Mouse (Mus musculus) fat pad, adult 2 months (tissue): ENCODE measurements around the gene Cdkn1c.

ENCODE experiments used
- DNase-seq: peaks from one replicate; pipeline ENCODE4 v3.0.0-alpha.2; 2011; ENCODE audit warnings: low read depth, low spot score; ENCODE audit errors: extremely low read depth

Cdkn1c gene

DNA sequence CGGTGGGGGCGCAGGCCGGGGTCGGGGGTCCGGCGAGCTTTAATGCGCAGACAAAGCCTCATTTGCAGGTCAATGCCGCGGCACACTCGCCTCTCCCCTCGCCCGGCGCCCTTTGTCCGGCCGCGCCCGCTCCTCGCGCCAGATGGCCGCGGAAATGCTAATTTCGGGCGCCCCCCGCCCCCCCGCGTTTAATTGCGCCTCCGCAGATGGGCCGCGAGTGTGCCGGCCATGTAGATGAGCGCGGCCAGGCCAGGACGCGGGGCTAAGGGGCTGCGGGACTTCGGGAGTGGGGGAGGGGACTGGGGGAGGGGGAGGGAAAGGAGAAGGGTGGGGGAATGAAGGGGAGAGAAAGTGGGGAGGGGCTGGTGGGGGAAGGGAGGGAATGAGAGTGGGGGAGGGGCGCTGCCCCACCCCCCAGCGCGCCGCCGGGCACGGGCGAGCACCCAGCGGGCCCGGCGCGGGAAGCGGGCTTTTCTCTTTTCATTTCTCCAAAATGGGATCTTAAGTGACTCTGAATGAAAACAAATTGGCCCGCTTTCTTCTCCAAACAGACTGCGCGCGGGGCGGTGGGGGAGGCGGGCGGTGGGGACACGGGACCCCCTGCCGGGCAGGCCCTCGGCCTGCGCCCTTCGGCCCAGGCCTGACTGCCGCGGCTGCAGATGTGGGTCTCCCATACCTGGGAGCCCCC lies 22.8 kb downstream of the Cdkn1c start:
- DNase-seq = no peak

DNA sequence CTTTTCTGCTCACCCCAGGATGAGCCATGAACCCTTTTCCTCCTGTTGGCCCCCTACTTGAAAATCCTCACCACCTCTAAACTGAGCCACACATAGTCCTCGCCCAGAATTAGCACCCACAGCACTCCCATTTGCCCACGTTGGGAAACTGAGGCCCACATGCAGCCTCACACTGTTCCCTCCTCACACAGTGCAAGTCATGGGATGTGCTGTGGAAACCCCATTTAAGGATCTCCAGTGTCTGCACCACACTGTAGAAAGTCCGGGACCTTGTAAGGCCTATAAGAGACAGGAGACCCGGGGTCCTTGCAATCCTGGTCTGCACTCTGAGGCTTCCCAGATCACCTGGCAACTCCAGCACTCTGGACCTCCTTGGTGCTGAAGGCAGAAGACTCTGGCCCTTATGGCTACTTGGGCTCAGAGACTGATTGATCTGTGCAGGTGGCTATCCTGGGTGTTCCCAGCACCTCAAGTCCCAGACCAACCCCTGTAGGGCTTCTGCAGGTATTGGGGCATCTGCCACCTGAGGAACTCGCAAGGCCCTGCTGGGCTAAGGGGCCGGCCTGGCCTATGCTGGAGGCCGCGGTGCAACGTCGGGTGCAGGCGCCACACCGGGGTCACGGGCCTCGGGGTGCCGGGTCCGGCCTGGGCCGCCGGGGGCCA lies 23.5 kb downstream of the Cdkn1c start:
- no peak for DNase-seq

DNA sequence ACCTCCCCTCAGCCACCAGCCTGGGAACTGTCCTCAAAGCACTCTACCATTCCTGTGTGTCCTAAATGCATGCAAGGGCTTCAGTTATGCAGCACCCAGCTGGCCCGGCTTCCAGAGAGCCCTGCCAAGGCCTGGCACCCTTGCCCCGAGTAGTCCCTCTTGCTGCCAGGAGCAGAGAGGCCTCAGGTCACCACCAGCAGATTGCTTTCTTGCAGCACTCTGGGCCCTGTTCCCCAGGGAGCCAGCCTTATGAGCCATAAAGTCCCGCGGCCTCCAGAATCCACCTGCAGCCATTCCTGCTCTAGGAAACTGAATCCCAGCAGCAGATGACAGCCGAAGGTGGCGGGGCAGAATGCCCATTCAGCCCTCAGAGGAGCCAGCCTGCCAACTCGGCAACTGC lies 27.5 kb downstream of the Cdkn1c start:
- DNase-seq = no peak

DNA sequence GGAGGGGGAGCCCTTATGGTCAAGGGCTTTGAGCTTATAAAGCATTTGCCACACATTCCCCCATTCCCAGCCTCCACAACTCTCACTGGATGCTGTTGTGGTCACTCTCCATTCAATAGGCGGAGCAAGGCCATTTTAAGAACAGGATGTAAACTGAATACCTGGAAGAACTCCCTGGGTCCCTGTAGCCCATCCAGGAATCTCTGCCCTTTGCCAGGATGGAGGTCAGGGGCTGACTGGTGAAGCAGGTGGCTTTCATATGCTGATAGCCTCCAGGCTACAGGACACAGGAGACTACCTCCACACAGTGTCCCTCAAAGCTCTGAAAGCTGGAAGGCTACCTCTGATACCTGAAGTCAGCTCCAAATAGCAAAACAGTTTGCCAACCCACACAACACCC lies 28.2 kb downstream of the Cdkn1c start:
- no peak for DNase-seq

DNA sequence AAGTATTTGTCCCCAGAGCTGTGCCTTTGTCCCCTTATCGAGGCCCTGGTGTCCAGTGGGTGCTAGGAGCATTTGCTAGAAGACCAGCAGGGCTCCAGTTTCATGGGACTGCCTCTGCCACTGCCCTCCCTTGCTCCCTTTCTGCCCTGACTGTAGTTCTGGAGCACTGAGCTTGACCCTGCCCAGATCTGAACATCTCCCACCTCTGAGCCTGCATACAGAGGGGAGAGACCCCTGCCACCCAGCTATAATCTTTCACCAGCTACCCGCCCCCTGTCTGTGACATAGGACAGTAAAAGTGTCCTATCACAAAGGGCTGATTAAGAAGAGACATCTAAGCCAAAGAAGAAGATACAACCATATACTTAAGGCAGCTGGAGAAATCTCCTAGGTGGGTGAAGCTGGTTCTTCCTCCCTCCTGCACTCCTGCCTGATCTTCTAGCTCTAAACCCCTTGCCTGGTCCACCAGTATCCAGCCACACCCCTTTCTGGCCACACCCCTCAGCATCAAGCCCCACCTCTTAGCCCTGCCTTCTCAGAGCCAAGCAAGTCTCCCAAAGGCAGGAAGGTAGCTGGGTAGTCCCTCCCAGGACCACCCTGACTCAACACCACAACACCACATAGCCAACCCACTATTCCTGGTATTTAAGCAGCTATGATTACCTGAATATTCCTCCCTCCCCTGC lies 31.9 kb downstream of the Cdkn1c start:
- no peak for DNase-seq

DNA sequence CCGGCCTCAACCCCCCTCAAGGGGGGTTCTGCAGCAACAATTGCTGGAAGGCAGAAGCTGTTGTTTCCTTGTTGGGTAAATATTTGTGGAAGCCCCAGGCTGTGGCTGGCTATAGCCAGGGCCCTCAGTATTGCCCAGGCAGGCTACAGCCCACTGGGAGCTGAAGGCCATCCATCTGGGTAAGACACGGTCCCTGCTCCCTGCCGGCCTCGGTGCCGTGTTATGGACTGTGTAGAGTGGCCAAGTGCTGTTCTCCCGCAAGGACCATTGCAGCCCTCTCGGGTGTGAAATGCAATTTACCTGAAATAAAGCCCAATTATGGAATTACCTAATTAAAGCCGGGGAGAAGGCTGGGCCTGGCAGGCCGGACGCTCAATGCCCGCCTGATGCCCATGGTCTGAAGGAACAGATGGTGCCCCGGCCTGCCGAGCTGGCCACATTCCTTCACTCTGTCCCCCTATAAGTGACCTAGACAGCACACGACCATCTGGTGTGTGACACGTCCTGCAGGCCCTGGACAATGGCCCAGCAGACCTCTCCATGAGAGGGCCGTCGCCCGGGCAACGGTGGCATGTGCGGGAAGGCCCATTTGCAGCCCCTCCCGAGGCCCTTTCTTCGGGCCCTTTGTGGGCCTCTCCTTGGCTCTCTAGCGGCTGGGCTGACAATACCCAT lies 32.6 kb downstream of the Cdkn1c start:
- no peak for DNase-seq

DNA sequence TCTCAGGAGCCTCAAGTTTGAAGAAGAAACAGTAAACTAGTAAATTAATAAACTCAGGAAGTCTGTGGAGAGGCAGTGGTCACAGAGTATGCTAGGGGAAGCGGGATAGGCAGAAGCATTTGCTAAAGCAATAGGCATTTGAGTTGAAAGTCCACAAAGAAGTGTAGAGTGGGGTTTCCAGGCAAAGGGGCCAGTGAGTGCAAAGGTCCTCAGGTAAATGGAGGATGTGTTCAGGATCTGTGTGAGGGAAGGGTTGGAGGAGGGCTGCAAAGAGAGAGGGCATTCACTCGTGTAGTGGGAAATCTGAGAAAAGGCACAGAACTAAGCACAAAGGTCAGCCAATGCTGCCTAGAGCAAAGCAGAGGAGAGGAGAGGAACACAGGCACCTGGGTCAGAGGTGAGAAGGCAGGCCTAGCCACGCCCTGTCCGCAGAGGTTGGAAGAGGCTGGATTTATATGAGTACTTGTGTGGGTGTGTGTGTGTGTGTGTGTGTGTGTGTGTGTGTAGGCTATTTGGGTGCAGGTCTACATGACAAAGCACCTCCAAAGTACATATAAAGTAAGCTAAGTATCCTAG lies 41.2 kb downstream of the Cdkn1c start:
- no peak for DNase-seq

DNA sequence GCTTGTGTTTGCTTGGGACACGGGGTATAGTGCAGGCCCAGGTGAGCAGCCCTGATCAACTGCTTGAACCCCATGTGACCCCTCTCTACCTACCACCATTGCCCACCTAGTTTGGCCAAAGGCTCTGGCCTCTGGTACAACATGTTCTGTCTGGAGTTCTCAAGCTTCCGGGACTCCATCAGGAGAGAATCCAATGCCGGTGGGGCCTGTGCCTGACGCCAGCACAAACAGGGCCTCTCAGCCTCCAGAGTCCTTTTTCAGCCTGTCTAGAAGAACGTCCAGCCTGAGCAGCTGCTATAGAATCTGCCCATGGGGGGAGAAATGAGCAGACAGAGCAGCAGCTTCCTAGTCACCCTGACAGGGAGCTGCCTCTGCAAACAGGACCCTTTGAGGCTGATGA lies 43.0 kb downstream of the Cdkn1c start:
- no peak for DNase-seq

DNA sequence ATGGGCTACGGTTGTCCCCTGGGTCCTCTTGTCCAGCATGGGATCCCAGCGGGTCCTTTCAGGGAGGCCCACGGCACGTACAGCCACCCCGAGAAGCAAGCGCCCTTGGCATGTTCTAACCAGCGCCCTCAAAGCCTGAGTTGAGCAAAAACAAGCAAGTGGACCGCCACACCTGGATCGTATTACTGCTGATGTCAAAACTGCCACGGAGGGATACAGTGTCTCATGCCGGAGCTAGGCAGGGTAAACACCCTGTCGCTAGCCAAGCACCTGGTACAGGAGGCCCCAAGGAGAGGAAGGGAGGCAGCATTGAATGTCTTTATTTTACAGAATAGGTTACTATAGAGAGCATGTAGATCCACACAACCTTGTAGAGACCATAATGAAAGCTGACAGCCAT lies 44.4 kb downstream of the Cdkn1c start:
- DNase-seq = no peak

DNA sequence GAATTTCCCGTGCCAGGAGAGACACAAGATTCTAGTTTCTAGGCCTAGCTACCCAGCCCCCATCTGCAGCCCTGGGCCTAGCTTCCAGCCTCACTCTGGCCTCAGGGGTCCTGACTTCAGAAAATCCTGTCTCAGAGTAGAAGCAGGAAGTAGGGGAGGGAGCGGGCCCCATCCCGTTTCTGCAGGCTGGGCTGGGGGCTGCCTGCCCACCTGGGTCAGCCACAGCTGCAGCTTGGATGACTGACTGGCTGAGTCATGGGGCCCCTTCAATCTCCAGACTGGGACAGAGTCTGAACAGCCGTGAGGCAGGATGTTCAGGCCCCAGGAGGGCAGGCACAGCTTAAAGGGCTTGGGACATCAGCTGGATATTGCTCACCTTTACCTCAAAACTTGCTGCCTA lies 45.8 kb downstream of the Cdkn1c start:
- DNase-seq = no peak

DNA sequence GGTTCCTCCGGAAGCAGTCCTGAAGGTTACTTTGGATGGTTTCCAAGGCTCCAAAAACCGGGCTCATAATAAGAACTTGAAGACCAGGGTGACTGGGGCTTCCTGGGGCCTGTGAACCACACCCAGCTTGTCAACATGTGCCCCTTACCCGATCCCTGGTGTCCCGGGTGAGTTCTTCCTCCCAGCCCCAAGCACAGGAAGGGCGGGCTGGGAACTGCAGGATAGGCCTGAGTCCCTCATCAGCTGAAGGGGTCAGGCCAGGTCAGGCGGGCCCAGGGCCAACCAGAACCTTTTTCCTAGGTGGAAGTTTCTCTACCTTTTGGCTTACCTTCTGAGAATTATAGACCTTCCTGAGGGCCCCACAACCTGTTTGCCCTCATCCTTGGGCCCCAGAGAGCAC lies 48.2 kb downstream of the Cdkn1c start:
- DNase-seq = no peak

DNA sequence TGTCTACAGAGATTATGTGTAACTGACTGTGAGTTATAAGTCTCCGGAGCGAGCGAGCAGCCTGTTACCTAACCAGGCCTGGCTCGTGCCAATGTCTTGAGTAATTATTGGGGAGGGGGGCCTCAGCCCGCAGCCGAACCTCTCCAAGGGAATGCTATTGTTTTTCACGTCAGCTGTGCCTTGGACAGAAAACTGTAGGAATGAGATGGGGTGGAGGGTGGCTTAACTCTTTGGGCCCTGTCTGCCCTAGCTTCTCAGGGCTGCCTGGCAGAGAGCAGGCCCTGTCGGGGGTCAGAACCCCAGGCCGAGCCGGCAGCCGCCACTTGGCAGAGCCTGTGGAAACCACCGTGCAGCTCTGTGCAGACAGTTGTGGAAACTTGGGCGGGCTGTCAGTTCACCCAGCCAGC lies 52.2 kb downstream of the Cdkn1c start:
- DNase-seq = no peak
